Mouse (Mus musculus): Measurements from ENCODE around the gene Olfml3.

Olfml3 gene

DNA sequence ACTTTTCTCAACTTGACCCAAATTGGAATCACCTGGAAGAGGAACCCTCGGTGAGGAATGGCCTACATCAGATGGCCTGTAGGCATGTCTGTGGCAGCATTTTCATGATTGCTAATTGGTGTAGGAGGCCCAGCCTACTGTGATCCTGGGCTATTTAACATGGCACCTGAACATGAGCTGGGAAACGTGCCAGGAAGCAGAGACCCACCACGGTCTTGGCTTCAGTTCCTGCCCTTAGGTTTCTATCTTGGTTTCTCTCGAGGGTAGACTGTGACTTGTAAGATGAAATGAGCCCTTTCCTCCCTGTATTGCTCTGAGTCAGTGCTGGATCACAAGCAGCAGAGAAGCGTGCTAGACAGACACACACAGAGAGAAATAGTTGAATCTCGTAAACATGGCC is 33.1 kb downstream of the Olfml3 start:
- no peak for DNase-seq

DNA sequence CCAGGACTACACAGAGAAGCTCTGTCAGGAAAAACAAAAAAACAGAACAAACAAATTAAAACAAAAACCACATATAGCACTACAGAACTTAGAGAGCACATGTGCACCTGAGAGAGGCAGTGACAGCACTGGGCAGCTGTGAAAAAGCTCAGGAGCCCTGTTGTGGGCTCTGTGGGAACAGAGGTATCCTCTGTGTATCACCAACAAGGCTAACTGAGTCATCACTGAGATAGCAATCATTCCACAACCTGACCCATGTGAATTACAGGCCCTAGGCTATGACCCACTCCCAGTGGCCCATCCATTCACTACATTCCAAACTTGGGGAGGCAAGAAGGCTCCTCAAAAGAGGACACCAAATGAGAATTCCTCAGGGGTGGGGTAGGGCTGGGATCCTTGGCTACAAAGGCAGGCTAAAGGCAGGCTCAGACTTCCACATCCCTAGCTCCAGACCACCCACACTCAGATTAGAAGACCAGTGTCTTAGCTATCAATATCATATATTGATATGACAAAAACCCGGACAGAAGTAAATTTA is 41.3 kb downstream of the Olfml3 start:
- no peak for DNase-seq

DNA sequence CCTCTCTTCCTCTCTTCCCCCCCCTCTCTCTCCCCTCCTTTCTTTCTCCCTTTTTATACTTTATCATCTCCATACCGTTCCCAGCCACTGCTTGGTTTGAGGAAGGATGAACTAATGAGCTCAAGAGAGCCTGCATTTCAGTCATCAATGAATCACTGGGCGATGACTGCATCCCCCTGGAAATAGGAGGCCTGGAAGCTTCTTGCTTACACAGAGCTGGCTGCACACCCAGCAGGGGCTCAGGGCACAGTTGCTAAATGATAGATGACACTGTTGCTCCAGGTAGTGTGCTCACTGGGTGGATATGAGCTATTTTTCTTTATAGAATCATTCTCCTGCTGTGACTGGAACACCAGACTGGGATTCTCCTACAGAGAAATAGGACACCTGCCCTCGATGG is 42.2 kb downstream of the Olfml3 start:
- no peak for DNase-seq

DNA sequence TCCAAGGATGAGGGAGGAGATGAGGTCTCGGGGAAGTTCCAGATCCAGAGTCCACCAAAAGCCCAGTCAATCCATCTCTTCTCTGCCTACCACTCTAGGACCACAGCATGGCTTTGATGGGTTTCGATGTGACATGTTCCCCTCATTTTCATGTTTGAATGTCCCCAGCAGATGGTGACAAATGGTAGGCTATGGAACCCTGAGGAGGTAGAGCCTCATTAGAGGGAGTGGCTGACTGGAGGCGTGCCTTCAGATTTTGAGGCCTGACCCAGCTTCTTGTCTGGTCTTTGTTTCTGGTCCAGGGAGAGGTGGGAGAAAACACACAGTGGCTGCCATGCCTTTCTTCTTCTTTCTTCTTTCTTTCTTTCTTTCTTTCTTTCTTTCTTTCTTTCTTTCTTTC is 47.3 kb downstream of the Olfml3 start:
- peak; percentile 20 for DNase-seq

DNA sequence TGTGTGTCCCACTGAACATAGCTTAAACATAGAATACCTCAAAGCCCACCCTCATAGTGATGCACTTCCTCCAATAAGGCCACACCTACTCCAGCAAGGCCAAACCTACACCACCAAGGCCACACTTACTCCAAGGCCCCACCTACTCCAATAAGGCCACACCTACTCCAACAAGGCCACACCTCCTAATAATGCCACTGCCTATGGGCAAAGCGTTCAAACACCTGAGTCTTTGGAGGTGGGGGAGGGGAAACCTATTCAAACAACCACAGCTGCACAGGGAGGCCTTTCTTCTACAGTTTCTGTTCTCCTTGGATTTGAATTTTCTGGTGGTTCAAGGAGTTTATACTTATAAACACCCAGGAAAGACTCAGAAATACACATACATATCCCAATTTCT is 48.8 kb downstream of the Olfml3 start:
- no peak for DNase-seq

DNA sequence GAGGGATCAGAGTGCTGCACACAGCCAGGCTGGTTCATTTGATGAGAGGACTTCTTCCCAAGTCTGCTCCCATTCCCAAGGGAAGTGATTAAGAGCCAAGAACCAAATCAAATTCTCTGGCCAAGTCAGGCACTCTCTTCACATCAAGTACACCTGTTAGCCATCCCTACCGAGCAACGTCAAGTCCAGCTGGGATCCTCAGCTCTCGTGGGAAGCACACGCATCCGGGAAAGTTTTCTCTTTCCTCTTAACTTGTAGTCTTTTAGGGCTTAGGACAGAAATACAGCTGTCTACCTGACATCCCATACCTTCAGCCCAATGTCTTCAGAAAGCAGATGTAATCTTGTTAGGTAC is 53.9 kb downstream of the Olfml3 start:
- DNase-seq = no peak

DNA sequence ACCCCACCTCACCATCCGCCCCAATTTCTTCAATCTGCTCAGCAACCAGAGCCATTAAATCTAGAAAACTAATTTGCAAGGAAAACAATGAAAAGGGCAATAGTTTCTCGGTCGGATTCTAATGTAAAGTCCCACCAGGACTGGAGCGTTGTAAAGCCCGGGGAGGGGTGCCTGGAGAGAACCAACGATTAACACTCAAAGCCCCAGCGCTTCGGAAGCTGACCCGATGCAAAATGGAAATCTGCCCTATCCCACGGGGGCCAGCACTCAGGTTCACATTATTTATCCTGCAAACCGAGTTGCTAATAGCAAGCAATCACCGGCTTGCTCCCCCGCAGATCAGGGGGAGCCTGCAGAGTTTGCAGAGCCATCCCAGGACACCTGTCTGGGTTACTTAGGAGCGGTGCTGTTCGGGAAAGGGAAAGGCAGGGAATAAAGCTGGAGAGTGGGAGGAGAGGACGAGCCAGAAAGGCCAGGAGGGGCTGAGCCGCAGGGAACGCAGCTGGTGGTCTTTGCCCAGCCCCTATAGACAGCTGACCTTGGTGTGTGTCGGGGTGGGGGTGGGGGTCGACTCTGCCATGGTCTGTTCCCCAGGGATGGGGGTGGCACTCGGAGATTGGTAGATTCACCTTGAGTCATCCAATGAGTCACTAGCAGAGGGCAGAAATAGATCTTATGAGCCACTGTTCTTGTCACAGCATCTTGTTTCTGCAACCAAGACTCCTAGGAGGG is 54.4 kb downstream of the Olfml3 start:
- DNase-seq = no peak

DNA sequence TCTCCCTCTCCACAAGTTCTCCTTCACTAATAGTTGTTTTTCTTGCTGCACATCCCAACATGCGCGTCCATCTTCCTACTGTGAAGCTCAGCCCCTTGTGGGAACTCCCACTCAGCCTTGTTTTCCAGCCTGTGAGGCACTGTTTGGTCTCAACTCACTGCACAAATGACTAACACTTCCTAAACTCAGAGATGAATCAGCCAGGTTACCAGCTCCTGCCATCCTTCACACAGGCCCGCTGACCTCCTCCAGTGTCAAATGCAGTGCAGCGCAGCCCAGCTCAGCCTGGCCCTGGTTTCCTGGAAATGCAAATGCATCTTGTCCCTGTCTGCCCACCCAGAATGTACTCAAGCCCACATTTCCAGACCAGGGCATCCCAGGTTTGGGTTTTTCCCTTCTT is 55.3 kb downstream of the Olfml3 start:
- DNase-seq = no peak

DNA sequence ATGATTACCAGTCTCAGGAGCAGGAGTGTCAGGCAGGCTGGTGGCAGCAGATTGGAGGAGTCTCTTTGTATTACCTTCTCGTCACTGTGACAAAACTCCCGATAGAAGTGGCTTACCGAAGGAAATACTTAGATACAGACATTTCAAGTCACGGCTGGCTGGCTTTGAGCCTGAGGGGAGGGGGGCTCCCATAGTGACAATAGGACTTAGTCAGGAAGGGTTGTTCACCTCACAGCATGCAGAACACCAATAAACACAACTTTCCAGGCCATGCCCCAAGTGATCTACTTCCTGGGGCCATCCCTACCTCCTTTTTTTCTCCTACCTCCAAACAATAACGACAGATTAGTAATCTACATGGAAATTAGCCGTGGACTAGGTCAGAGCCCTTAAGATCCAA is 59.0 kb downstream of the Olfml3 start:
- no peak for DNase-seq

DNA sequence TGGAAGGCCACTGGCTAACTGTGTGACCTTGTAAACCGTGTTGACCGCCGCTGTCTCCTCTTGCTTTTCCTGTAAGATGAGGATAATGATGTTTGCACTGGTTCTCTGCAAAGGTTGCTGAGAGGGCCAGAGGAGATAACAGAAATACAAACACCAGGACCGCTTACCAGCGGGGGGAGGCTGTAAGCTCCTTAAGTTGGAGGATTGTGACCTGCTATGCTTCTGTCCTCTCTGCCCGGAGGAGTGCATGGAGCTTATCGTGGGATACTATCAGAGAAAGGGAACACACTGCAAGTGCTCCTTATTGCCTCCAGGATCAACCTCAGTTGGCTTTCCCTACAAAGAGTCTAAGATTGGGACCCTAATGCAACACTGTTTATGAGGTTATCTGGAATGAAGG is 65.1 kb downstream of the Olfml3 start:
- no peak for DNase-seq
